Mouse (Mus musculus): ENCODE results near the gene Zbtb1.

Zbtb1 gene

GRCm38 (mm10) chr12:76369978-76370830, at the start of gene Zbtb1:
Zbtb1 (plus strand) TSS chr12:76370266.
- DNase-seq: peak; percentile 70 to 71

DNA sequence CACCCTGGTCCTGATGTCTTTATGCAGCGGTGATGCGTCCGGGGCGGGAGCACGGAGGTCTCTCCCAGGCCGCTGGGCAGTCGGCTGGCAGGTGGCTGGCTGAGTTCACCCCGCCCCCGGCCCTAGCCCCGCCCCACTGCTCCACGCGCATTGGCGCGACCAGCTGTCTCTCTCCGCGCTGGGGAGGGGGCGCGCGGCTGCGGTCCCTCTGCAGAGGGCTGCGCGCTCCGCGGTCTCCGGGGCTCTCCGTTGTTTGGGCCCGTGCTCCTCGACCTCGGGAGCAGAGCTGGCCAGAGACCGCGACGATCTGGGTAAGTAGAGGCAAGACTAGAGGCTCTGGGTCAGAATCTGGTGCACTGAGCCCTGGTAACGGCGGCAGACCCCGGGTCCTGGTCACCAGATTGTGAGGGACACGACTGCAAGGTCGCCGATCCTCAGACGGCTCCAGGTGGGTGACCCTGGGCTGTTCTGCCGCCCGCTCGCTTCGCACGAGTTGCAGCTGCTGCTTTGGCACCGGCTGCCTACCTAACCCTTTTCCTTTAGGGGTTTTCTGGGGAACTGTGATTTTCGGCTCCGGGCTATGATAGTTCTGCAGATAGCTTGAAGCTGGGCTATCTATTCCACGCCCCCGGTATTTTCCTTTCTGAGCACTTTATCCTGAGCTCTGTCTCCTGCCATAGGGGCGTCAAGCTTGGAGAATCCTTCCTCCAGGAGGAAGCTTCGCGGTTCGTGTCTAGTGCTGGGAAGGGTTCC, 45.2 kb upstream of the Zbtb1 start, which contains the start of gene Akap5:
Akap5 (plus strand) TSS at position 213 of the 753 bp plus-strand sequence.
- peak; percentile 35 to 54 for DNase-seq

DNA sequence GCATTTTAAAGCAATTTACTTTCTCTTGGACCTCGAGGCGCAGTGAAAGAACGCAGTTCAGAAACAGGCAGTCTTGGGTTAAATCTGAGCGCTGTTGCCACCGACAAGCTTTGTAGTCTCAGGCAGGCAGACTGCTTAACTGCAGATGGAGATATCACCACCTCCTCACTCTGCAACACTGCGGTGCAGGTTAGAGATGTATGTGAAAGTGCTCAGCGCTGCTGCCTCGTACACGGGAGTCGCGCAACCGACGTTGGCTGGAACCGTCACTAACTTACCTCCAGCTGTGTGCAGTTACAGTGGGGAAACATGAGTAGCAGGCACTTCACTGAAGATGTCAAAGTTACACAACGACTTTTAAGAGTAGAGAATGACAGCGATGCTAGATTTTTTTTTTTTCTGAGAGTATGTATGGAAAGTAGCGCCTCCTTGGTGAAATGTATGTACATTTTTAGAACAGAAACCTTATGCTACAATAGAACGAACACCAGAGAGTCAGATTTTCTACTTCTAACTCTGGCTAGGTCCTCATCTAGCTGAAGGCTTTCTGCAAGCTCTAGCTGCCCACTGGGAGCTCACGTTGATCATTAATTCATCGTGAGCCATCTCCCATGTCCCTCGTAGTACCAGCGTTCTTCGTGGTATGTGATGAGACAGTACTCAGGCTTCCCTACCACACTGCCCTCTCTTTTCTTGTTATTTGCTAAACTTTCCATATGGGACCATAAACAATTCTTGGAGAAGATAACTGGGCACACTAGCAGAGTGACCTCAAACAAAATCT, 43.4 kb upstream of the Zbtb1 start:
- no peak for DNase-seq

DNA sequence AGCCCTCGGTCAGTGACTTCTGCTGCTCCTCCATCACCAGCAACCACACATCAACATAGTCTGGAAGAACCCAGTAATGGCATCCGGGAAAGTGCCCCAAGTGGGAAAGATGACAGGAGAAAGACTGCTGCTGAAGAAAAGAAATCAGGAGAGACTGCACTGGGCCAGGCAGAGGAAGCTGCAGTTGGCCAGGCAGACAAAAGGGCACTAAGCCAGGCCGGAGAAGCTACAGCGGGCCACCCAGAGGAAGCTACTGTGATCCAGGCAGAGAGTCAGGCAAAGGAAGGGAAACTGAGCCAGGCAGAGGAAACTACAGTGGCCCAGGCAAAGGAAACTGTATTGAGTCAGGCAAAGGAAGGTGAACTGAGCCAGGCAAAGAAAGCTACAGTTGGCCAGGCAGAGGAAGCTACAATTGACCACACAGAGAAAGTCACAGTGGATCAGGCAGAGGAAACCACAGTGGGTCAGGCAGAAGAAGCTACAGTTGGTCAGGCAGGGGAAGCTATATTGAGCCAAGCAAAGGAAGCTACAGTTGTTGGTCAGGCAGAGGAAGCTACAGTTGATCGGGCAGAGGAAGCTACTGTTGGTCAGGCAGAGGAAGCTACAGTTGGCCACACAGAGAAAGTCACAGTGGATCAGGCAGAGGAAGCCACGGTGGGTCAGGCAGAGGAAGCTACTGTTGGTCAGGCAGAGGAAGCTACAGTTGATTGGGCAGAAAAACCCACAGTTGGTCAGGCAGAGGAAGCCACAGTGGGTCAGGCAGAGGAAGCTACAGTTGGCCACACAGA, 41.3 kb upstream of the Zbtb1 start:
- DNase-seq: no peak

DNA sequence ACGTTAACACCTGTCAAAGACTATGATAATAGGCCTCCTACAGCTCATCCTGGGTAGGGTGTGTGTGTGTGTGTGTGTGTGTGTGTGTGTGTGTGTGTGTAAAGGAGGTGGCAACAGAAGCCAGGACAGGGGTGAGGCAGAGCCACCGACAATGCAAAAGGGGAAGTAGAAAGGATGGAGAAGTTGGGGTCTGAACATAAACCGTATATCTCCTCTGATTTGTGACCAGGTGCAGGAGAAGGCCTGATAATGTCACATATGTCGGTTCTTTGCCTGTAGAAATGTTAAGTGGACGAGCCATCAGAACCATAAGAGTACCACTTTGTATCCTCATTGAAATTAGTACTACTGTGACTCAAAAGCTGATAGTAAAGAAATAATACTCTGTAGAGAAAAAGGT, 36.4 kb upstream of the Zbtb1 start:
- no peak for DNase-seq

DNA sequence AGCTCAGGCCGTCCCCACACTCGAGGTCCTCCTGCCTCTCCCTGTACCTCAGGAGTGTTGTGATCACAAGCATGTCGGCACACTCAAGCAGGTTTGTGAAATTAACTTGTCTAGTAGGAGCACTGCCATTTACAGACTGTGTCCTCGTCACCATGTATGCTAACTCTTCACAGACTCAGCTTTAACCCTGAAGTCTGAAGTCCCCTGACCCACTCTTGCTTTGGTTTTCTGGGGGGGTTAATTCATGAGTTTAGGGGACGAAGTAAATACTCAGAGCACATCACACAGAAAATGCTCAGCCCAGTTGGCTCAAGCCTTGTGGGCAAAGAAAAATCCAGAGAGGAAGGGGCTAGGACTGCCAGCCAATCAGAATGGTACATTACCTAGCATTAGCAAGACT, 34.4 kb upstream of the Zbtb1 start:
- DNase-seq: no peak

- no peak for DNase-seq
Measured at GRCm38 (mm10) chr12:76336111-76336965, 33.7 kb upstream of the Zbtb1 start.

GRCm38 (mm10) chr12:76341080-76341479, 29.0 kb upstream of the Zbtb1 start:
- DNase-seq: peak; percentile 44 to 75

- no peak for DNase-seq
Measured at GRCm38 (mm10) chr12:76345759-76346455, 24.2 kb upstream of the Zbtb1 start.

- DNase-seq: no peak
Measured at GRCm38 (mm10) chr12:76349680-76350220, 20.3 kb upstream of the Zbtb1 start.

GRCm38 (mm10) chr12:76360868-76361267, 9.2 kb upstream of the Zbtb1 start:
- DNase-seq: no peak

GRCm38 (mm10) chr12:76361405-76362302, 8.4 kb upstream of the Zbtb1 start:
- no peak for DNase-seq

- no peak for DNase-seq
Measured at GRCm38 (mm10) chr12:76362303-76362676, 7.8 kb upstream of the Zbtb1 start.

GRCm38 (mm10) chr12:76366276-76366675, 3.8 kb upstream of the Zbtb1 start:
- DNase-seq: no peak

DNA sequence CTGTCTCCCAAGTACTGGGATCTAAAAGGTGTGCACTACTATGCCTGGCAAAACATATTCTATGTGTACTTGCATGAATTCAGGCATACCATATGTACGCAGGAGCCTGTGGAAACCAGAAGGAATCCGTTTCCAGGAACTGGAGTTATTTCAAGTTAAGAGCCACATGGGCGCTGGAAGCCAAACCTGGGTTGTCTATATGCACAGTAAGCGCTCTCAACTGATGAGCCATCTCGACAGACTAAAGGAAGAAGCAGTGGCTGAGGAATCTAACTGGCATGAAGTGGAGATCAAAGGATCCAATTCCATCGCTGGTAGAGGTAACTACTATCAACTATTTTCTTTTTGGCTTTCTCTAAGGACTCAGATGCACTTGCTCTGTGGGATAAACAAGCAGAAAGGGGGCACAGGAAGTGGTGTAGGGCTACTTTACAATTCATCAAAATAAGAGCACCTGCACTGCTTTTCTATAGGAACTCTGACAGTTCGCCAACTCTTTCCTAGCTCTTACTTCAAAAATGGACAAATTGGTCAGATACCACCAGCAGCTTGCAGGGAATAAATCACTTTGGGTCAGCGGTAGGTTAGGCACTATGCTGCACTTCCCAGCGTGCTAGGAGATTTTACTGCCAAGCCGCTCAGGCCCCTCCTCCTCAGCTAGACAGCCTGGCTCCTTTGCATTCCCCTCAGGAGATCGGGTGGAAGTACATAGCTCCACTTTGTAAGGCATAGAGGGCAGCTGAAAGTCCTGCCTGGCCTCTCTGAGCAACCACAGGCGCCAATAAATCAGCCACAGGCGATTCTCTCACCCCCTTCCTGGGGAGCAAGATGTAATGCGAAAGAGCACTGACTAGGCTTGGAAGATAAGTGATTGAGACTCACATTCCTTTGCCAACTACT, 2.7 kb upstream of the Zbtb1 start:
- DNase-seq: peak; percentile 26 to 38

GRCm38 (mm10) chr12:76368201-76368789, 1.8 kb upstream of the Zbtb1 start:
- DNase-seq: peak in 1 of 2 experiments; percentile 12

GRCm38 (mm10) chr12:76368790-76369205, 1.3 kb upstream of the Zbtb1 start:
- DNase-seq: peak in 1 of 2 experiments; percentile 70

Data from cerebellum, postnatal 36 days (tissue).